Mouse (Mus musculus): Measurements from ENCODE around the gene Aen.

GRCm38 (mm10) chr7:78955086-78955485, 59.4 kb downstream of the Aen start:
- no peak for TF ChIP-seq CTCF (conservative IDR thresholded peaks at IDR 0.05; ENCODE audit: low read length)
- TF ChIP-seq POU5F1 (IDR thresholded peaks at IDR 0.05; ENCODE audit: borderline replicate concordance, low read length): no peak
- no peak for TF ChIP-seq NANOG (IDR thresholded peaks at IDR 0.05; ENCODE audit: borderline replicate concordance, low read length)

Data from E14TG2a.4 (cell line).